Mouse (Mus musculus) cerebellum, postnatal 10 days (tissue): ENCODE data around the gene Cckbr.
A peak's percentile ranks its signal among the peaks of the same experiment; 100 is the strongest.

Source experiments
- DNase-seq, 2 experiments: peaks; one replicate each; pipeline ENCODE4 v3.0.0; 2021; ENCODE audit warnings: mixed read lengths in 2 of 2

Cckbr gene

DNA sequence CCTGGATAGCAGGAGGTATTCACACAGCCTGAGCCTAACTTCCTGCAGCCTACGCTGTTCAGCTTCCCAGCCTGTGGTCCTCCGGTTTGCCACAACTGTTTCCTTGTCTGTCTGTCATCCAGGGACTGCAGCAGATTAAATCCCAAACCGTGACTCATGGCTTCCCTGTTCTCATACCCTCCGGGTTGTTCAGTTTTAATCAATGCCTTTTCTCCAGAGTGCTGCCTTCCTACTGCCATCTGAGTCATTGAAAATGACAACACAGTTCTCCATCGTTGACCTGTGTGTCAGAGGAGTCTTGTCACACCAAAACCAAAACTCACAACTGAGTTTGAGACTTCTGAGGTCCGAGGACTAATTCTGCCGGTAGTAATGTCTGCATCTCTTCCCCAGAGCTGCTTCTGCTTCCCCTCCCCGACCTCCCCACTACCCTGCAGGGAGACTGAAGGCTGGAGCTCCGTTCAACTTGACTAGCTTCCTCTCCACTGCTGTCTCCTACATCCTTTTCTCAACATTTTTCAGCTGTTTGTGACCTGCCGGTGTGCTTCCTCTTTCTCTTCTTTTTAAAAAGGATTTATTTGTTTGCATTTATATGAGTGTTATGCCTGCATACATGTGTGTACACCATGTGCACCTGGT is 73.4 kb downstream of the Cckbr start:
- DNase-seq: no peak

GRCm38 (mm10) chr7:105499676-105500075 is 74.1 kb downstream of the Cckbr start:
- peak; percentile 56 to 58 for DNase-seq

DNA sequence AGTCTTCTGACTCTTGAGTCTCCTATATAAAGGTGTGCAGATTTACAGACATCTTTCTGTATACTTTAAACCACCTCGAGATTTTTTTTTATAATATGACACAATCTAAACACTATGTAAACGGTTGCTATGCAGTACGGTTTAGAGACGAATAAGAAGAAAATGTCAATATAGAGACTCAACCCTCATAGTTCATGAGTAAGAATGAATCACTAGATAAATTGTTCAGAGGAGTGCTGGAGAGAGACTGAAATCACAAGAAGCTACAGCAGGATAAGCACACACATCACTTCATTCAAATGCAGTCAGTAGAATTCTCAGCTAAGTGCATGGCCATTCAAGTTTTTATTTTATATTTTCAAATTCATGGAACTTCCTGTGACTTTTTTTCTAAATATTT is 76.5 kb downstream of the Cckbr start:
- DNase-seq: no peak

GRCm38 (mm10) chr7:105507257-105507656 is 81.7 kb downstream of the Cckbr start:
- DNase-seq: no peak

- DNase-seq: no peak
These were observed 84.6 kb downstream of the Cckbr start for GRCm38 (mm10) chr7:105510143-105510542.

GRCm38 (mm10) chr7:105513845-105514291 is 88.3 kb downstream of the Cckbr start:
- no peak for DNase-seq

DNA sequence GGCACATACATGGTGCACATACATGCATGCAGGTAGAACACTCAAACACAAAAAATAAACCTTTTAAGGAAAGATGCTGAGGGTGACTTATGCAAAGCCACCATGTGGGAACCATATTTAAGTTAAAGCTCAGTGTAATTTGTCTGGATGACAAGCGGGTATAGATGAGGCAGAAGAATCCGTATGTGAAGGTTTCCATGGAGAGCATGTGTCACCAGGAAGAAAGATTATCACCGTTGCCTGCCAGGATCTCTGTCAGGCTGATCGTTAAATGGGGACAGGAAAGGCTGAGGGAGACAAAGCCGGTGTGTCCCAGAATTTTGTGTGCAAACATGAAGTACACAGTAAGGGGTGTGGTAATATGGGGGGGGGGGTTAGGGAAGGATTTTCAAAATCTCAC is 89.0 kb downstream of the Cckbr start:
- no peak for DNase-seq

DNA sequence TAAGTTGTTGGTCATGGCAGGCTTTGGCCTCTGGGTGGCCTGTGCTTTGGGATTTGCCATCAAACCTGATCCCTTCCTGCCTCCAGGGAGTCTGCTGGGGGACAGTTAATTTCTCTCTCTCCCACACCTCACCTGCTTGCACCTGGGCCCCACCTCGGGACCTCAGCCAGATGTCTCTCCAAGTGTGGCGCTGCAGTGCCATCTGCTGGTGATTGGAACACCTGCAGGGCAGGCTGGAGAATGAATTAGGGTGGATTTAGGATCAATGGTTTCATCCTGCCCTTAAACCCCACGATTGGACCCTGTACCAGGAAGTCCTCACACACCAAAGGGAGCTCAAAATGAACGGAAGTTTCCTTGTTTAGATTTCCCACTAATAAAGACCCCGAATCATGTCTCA is 89.6 kb downstream of the Cckbr start:
- peak; percentile 83 to 85 for DNase-seq

DNA sequence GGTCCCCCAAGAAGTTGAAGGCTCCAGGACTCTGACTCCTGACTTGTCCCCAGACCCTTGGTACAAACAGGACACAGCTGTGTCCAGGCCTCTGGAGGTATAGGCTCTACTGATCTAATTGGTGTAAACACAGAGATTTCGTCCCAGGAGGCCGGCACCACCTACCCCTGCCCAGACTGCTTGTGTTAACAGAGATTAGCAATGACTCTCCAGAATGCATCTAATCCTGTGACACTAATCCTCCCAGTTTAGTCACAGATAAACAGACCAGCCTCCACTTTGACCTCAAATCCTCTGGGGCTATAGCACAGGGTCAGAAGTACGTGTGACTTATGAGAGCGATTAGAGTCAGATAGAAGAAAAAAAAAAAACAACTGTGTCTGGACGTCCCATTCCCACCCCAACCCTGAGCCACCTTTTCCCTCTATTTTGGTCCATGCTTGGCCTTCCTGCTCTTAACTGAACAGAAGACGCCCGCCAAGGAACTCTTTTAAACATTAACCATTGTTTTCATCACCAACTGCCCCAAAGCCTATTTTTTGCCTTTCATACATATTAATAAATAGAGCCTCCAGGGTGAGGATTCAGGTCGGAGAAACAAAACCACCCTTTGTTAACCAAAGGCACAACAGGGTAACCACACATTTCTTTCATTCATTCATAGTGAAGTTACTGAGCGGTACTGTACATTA is 91.3 kb downstream of the Cckbr start:
- DNase-seq: no peak

- DNase-seq: peak in 1 of 2 experiments; percentile 10
These were observed 93.8 kb downstream of the Cckbr start for GRCm38 (mm10) chr7:105519336-105519735.

GRCm38 (mm10) chr7:105519771-105520170 is 94.2 kb downstream of the Cckbr start:
- DNase-seq: no peak

DNA sequence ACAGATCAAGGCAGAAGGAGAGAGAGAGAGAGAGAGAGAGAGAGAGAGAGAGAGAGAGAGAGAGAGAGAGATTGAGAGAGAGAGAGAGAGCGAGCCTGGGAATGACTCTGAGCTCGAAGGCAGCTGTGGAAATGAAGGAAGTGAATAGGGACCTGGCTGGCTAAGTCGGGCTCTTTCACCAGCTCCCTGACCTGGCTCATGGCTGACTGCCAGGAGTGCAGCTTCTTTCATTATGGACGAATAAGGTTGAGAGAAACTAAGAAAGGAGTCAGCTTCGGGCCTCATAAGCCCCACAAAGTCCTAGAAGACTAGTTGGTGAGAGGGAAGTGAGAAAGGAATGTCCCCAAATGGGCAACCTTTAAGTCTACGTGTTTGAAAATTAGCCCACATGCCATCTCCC is 94.7 kb downstream of the Cckbr start:
- DNase-seq: peak; percentile 35 to 38
